Mouse (Mus musculus) adrenal gland, postnatal 4 days (tissue): ENCODE measurements around the gene Gm20695. TPM values are rescaled to one million over a fixed set of nuclear protein-coding genes. Genes with fewer than 3 reads are reported as not detected.

ENCODE experiments used
- microRNA-seq: library from miRNA; unstranded; fragments of <30 nt; microRNA quantifications from one replicate; pipeline ENCODE4 v1.2.0, GENCODE M21; 2021
- total RNA-seq, 2 experiments: library from RNA; stranded (reverse); gene quantifications; 2 replicates each; pipeline ENCODE4 v1.2.3; 2021

Gene Gm20695
- total RNA-seq, 2 experiments from 2014 or later: 1.0 to 1.5 TPM

Small RNA genes lying within 50 kb of the gene (microRNA-seq; reads per million reads assigned to microRNA genes)
- not detected for gene Gm23493

Other genes starting within 250 kb of the Gm20695 start
- under 1 TPM in 1 of 2 experiments, not detected in 1; 0.08 TPM for gene Mefv, start 166.6 kb upstream of the Gm20695 start, total RNA-seq
- 10 to 100 TPM; 33.0 to 33.8 TPM for gene Zfp263, start 140.6 kb upstream of the Gm20695 start, total RNA-seq
- not detected for gene Olfr15, start 53.8 kb upstream of the Gm20695 start, total RNA-seq
- gene Zfp174, start 37.4 kb upstream of the Gm20695 start, total RNA-seq: 10 to 100 TPM; 24.7 to 27.1 TPM
- 10 to 100 TPM; 71.6 to 77.2 TPM for gene Naa60, start 12.3 kb upstream of the Gm20695 start, total RNA-seq
- 10 to 100 TPM; 19.4 to 24.5 TPM for gene Zfp597, start 87 bp upstream of the Gm20695 start, total RNA-seq
- 1 to 10 TPM; 4.7 to 4.8 TPM for gene 1700037C18Rik, start 24.0 kb downstream of the Gm20695 start, total RNA-seq
- 10 to 100 TPM; 24.5 to 25.3 TPM for gene Cluap1, start 24.2 kb downstream of the Gm20695 start, total RNA-seq
- gene Nlrc3, start 92.0 kb downstream of the Gm20695 start, total RNA-seq: 1 to 10 TPM; 4.3 to 4.7 TPM
- gene Slx4, start 119.1 kb downstream of the Gm20695 start, total RNA-seq: 10 to 100 TPM; 28.0 to 31.0 TPM
- under 1 TPM in 1 of 2 experiments, not detected in 1; 0.39 TPM for gene Dnase1, start 152.3 kb downstream of the Gm20695 start, total RNA-seq
- 100 to 1,000 TPM; 156 to 159 TPM for gene Trap1, start 193.2 kb downstream of the Gm20695 start, total RNA-seq